Mouse (Mus musculus) olfactory bulb, adult 2 months (tissue): ENCODE measurements around the gene Zfp507.

ENCODE experiments used
- CTCF ChIP-seq: fragments of 200-500 bp; IDR thresholded peaks from 2 replicates; pipeline ENCODE4 v1.5.1; 2012; ENCODE audit warnings: low read depth, mild to moderate bottlenecking, low read length, moderate library complexity; ENCODE audit not compliant: insufficient read depth
- POLR2A ChIP-seq: fragments of 200-500 bp; IDR thresholded peaks from 2 replicates; pipeline ENCODE4 v1.6.1; 2012; ENCODE audit warnings: mild to moderate bottlenecking, low read depth, low read length, moderate library complexity; ENCODE audit not compliant: insufficient read depth

DNA sequence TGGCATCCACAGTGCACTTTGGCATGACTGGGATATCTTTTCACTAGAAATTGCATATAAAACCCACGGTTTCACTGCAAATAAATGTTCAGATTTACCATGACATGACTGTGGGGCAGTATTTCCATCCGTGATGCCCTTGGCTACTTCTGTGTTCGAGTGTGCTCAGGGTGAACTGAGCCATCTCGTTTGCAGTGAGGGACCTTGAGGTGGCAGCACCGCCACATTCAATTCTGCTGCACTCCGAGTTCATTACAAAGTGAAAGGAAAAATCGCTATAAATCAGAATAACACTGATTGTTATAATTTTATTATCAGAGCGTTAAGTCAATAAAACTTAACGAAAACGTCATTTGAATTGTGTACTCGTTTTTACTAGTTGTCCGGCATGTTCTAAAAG lies 21.1 kb upstream of the Zfp507 start:
- TF ChIP-seq CTCF, result no peak
- TF ChIP-seq POLR2A, result no peak
